Mouse (Mus musculus) neural tube, embryonic 11.5 days (tissue): ENCODE measurements around the gene Glrx2. TPM values are rescaled to one million over a fixed set of nuclear protein-coding genes. Genes with fewer than 3 reads are reported as not detected.

Source experiments
- ATAC-seq: fragments of 200-750 bp; cut with Nextera tagmentation; 2 replicates; pipeline ENCODE4 v1.8.0; 2017; ENCODE audit warnings: moderate number of reproducible peaks, mild to moderate bottlenecking, moderate TSS enrichment, moderate library complexity; ENCODE audit not compliant: insufficient read depth, low FRiP score, low TSS enrichment
- DNase-seq: peaks from one replicate; pipeline ENCODE4 v3.0.0-alpha.2; 2015; ENCODE audit warnings: low spot score
- H3K27ac ChIP-seq: fragments of 300-500 bp; sonication (generic); 2 replicates; pipeline ENCODE4 v1.5.1; 2014; ENCODE audit warnings: low read depth, mild to moderate bottlenecking, low read length
- H3K27me3 ChIP-seq: fragments of 300-500 bp; sonication (generic); 2 replicates; pipeline ENCODE4 v1.6.1; 2014; ENCODE audit warnings: mild to moderate bottlenecking, low read length, mixed read lengths; ENCODE audit not compliant: control insufficient read depth, insufficient read depth
- H3K36me3 ChIP-seq: fragments of 300-500 bp; sonication (generic); 2 replicates; pipeline ENCODE4 v1.6.1; 2014; ENCODE audit warnings: mild to moderate bottlenecking, low read length, moderate library complexity, mixed read lengths; ENCODE audit not compliant: control insufficient read depth, insufficient read depth
- H3K4me1 ChIP-seq: fragments of 300-500 bp; sonication (generic); 2 replicates; pipeline ENCODE4 v1.6.1; 2014; ENCODE audit warnings: low read length, mixed read lengths; ENCODE audit not compliant: control insufficient read depth, insufficient read depth
- H3K4me2 ChIP-seq: fragments of 300-500 bp; sonication (generic); 2 replicates; pipeline ENCODE4 v1.6.1; 2014; ENCODE audit warnings: low read depth, mild to moderate bottlenecking, moderate library complexity
- H3K4me3 ChIP-seq: fragments of 300-500 bp; sonication (generic); 2 replicates; pipeline ENCODE4 v1.5.1; 2014; ENCODE audit warnings: low read depth, low read length
- H3K9ac ChIP-seq: fragments of 300-500 bp; sonication (generic); 2 replicates; pipeline ENCODE4 v1.6.1; 2014; ENCODE audit warnings: mild to moderate bottlenecking, low read length
- H3K9me3 ChIP-seq: fragments of 300-500 bp; sonication (generic); 2 replicates; pipeline ENCODE4 v1.6.1; 2016; ENCODE audit warnings: low read length; ENCODE audit not compliant: control insufficient read depth
- WGBS: fragments of 180-500 bp; shearing (Covaris S2); extraction: QIAGEN DNeasy Blood & Tissue Kit; methylation state at CpG from one replicate; pipeline ENCODE4 v1.1.7; 2014; 5-methylcytosine and 5-hydroxymethylcytosine counted together
- polyA plus RNA-seq: library from polyadenylated mRNA; unstranded; fragments of >200 nt; fragmentation: Nextera tagmentation; extraction: Ambion mirVana; gene quantifications from 2 replicates; pipeline ENCODE4 v1.2.1, GENCODE M21; 2014

Gene Glrx2
- polyA plus RNA-seq, 1 experiment from 2014 or later = 73.6 TPM

- Histone ChIP-seq H3K36me3 (no peaks in the 10 kb centered on the region), H3K4me3 (no peak overlapping the region), H3K9ac (no peak overlapping the region), H3K4me2 (no peak overlapping the region), H3K4me1 (no peaks in the 10 kb centered on the region), H3K27ac (no peak overlapping the region), H3K27me3 (no peaks in the 10 kb centered on the region), H3K9me3 (no peaks in the 10 kb centered on the region)
- WGBS = 77% methylated on average over 6 of the region's 6 CpGs
- ATAC-seq = no peak
- no peak for DNase-seq
These were observed 7.8 kb upstream of the Glrx2 start for GRCm38 (mm10) chr1:143708361-143708760.

DNA sequence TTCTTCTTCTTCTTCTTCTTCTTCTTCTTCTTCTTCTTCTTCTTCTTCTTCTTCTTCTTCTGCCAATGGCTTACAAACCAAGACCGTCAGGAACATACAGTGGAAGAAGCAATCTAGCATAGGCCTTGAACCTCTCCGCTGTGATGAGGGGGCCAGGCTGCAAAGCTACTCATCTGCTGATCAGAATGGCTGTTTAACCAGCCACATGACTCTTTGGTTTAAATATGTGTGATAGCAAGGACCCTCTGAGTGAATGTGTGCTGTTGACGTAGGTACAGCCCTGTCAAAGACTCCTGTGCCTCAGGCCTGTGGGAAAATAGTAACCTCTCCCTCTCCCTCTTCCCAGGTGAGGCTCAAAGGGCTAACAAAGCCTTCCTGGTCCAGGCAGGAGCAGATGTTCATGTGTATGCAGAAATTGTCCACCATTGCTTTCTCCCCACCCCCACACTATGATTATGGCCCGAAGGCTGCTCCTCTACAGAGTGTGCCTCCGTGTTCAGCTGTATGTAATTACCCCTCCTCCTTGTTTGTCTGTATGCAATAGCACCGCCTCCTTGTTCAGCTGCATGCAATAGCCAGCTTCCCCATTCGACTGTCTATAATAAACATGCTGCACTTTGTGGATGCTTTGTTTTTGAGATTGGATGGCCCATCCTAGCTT, 6.0 kb upstream of the Glrx2 start:
- Histone ChIP-seq H3K4me2 (no peak overlapping the region), H3K4me1 (no peaks in the 10 kb centered on the region), H3K9ac (no peak overlapping the region), H3K4me3 (no peak overlapping the region), H3K9me3 (no peaks in the 10 kb centered on the region), H3K36me3 (no peaks in the 10 kb centered on the region), H3K27me3 (no peaks in the 10 kb centered on the region), H3K27ac (no peak overlapping the region)
- ATAC-seq (no peak), DNase-seq (peak; percentile 18)
- 69% methylated on average over 7 of the region's 7 CpGs for WGBS

- Histone ChIP-seq H3K4me2 (no peak overlapping the region), H3K27ac (no peak overlapping the region), H3K9me3 (no peaks in the 10 kb centered on the region), H3K4me3 (no peak overlapping the region), H3K9ac (no peak overlapping the region), H3K4me1 (no peaks in the 10 kb centered on the region), H3K36me3 (no peaks in the 10 kb centered on the region), H3K27me3 (no peaks in the 10 kb centered on the region)
- WGBS = 89% methylated on average over 5 of the region's 5 CpGs
- ATAC-seq (no peak), DNase-seq (no peak)
These were observed 5.5 kb upstream of the Glrx2 start for GRCm38 (mm10) chr1:143710627-143710976.

DNA sequence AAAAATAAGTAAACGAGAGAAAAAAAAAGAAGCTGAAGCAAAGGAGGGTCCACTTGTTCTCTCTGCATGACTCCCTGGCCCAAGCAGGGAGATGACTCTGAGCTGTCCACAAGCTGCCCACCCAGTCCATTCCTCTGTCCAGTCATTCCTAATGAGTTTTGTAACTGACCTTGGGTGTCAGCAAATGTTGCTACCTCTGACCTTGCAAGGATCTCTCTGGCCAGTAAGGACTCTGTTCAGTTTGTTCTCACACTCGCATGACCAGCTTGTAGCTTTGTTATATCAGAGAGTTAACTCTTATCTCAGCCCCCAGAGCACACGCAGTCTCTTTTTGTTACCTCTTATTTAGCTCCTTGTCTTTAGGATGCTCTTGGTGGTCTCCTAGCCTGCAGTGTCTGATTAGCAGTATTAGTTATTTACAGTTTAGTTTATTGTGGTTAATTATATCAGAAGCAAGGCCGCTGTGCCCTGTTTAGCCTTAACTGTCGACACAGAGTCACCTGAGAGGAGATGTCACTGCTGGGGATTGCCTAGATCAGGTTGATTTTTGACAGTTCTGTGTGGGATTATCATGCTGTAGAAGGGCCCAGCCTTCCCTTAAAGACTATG, 8.4 kb downstream of the Glrx2 start:
- H3K9me3 ChIP-seq = no peaks in the 10 kb centered on the region
- no peak overlapping the region for H3K27ac ChIP-seq
- no peak overlapping the region for H3K9ac ChIP-seq
- WGBS = 90% methylated on average over 5 of the region's 5 CpGs
- DNase-seq = no peak
- H3K4me3 ChIP-seq = no peak overlapping the region
- no peaks in the 10 kb centered on the region for H3K4me1 ChIP-seq
- no peaks in the 10 kb centered on the region for H3K27me3 ChIP-seq
- no peak for ATAC-seq
- no peak overlapping the region for H3K4me2 ChIP-seq
- no peaks in the 10 kb centered on the region for H3K36me3 ChIP-seq

DNA sequence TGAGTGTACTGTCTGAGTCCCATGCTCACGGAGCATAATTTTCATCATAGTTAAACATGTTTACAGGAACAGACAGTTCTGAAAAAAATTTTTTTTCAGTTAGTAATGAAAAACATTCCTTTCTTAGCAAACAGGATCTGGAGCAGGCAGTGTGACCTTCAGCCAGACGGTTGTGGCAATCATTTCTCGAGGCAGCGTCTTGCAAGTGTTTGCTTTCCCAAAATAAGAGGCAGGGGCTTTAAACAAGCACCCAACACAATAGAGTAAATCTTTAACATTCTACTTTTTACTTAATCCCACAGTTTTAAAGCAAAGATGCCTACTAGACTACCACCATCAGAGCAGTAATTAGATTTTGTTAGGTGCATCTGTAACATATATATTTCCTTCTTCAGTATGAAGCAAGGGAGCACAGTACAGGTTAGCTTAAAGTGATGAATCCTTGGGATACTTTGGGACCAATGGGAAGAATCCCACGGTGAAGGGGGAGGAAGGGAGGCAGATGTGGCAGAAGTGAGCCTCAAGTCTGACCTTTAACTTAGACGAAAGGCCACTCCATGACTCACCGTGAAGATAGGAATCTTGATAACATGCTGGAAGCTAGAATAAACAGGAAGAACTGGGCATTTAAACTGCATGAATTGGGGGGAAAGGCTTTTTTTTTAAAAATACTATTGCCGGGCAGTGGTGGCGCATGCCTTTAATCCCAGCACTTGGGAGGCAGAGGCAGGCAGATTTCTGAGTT, 11.7 kb downstream of the Glrx2 start:
- Histone ChIP-seq H3K9me3 (no peaks in the 10 kb centered on the region), H3K36me3 (no peaks in the 10 kb centered on the region), H3K9ac (no peak overlapping the region), H3K27ac (no peak overlapping the region), H3K4me3 (no peak overlapping the region), H3K27me3 (no peaks in the 10 kb centered on the region), H3K4me2 (no peak overlapping the region), H3K4me1 (no peaks in the 10 kb centered on the region)
- no peak for DNase-seq
- 82% methylated on average over 9 of the region's 9 CpGs for WGBS
- no peak for ATAC-seq

- no peaks in the 10 kb centered on the region for H3K27me3 ChIP-seq
- no peak overlapping the region for H3K4me3 ChIP-seq
- ATAC-seq (no peak), DNase-seq (no peak)
- H3K4me2 ChIP-seq = no peak overlapping the region
- 75% methylated on average over 2 of the region's 2 CpGs for WGBS
- H3K4me1 ChIP-seq = no peaks in the 10 kb centered on the region
- H3K36me3 ChIP-seq = no peaks in the 10 kb centered on the region
- H3K9ac ChIP-seq = no peak overlapping the region
- H3K9me3 ChIP-seq = no peaks in the 10 kb centered on the region
- no peak overlapping the region for H3K27ac ChIP-seq
These were observed 14.8 kb downstream of the Glrx2 start for GRCm38 (mm10) chr1:143730899-143731298.

DNA sequence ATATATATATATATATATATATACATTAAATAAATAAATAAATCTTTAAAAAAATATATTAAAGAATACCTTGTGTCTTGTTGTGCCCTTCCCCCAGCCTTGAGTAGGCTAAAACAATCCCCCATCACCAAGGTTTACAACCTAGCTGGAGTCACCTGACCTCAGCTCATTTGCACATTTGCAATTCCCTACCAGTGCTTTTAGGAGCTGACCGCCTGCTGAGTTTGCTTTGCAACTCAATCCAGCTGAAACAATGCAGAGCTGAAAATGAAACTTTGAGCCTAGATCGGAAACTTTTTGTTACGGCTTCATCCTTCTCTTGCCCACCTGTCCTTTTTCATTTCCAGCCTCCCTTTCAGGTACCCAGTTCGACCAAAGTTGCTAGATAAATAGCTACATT, 15.6 kb downstream of the Glrx2 start:
- no peaks in the 10 kb centered on the region for H3K36me3 ChIP-seq
- no peak overlapping the region for H3K4me3 ChIP-seq
- no peak for ATAC-seq
- no peak overlapping the region for H3K9ac ChIP-seq
- DNase-seq = no peak
- no peak overlapping the region for H3K27ac ChIP-seq
- no peaks in the 10 kb centered on the region for H3K4me1 ChIP-seq
- H3K4me2 ChIP-seq = no peak overlapping the region
- no peaks in the 10 kb centered on the region for H3K27me3 ChIP-seq
- 38% methylated on average over 4 of the region's 4 CpGs for WGBS
- H3K9me3 ChIP-seq = no peaks in the 10 kb centered on the region

- no peaks in the 10 kb centered on the region for H3K4me1 ChIP-seq
- no peaks in the 10 kb centered on the region for H3K9me3 ChIP-seq
- 80% methylated on average over 5 of the region's 5 CpGs for WGBS
- no peak for ATAC-seq
- H3K36me3 ChIP-seq = no peaks in the 10 kb centered on the region
- no peak overlapping the region for H3K4me2 ChIP-seq
- no peaks in the 10 kb centered on the region for H3K27me3 ChIP-seq
- H3K27ac ChIP-seq = no peak overlapping the region
- no peak for DNase-seq
- no peak overlapping the region for H3K4me3 ChIP-seq
- no peak overlapping the region for H3K9ac ChIP-seq
These were observed 17.8 kb downstream of the Glrx2 start for GRCm38 (mm10) chr1:143733914-143734410.
